Mouse (Mus musculus) liver, adult 2 months (tissue): ENCODE results near the gene Mmp7.

Source experiments
- CTCF ChIP-seq: fragments of 200-500 bp; IDR thresholded peaks from 2 replicates; pipeline ENCODE4 v1.5.1; 2011; ENCODE audit warnings: low read depth, low read length, control low read depth
- POLR2A ChIP-seq: fragments of 200-500 bp; IDR thresholded peaks from 2 replicates; pipeline ENCODE4 v1.6.1; 2011; ENCODE audit warnings: low read length, control low read depth; ENCODE audit not compliant: insufficient read depth; ENCODE audit errors: extremely low read depth

- TF ChIP-seq CTCF = no peak
- TF ChIP-seq POLR2A = no peak
Observed at GRCm38 (mm10) chr9:7708698-7709097, 16.8 kb downstream of the Mmp7 start.
